Mouse (Mus musculus) gonadal fat pad, adult 2 months (tissue): ENCODE measurements around the gene Nfe2l3. TPM values are rescaled to one million over a fixed set of nuclear protein-coding genes. Genes with fewer than 3 reads are reported as not detected.
"Not testable (repeated sequence)": the region's sequence is repeated elsewhere in the genome, so short reads cannot be mapped to it uniquely, and the experiment has no call there.

Experiments used
- DNase-seq: peaks from one replicate; pipeline ENCODE4 v3.0.0-alpha.2; 2012; ENCODE audit warnings: low read depth
- polyA plus RNA-seq: library from polyadenylated mRNA; depleted of rRNA; stranded (reverse); fragments of >200 nt; gene quantifications from 2 replicates; pipeline ENCODE4 v1.2.3, GENCODE M21; 2012; rRNA removed

Gene Nfe2l3
- polyA plus RNA-seq, 1 experiment = 9.6 TPM

- not testable (repeated sequence) for DNase-seq
These were observed 52.1 kb downstream of the Nfe2l3 start for GRCm38 (mm10) chr6:51484556-51484955.

GRCm38 (mm10) chr6:51485646-51486045 lies 53.2 kb downstream of the Nfe2l3 start:
- DNase-seq = no peak

- no peak for DNase-seq
These were observed 53.7 kb downstream of the Nfe2l3 start for GRCm38 (mm10) chr6:51486076-51486710.

GRCm38 (mm10) chr6:51486731-51487130 lies 54.3 kb downstream of the Nfe2l3 start:
- no peak for DNase-seq

GRCm38 (mm10) chr6:51489787-51490186 lies 57.3 kb downstream of the Nfe2l3 start:
- DNase-seq = no peak

- DNase-seq = no peak
These were observed 65.0 kb downstream of the Nfe2l3 start for GRCm38 (mm10) chr6:51497321-51498111.

GRCm38 (mm10) chr6:51505671-51506070 lies 73.2 kb downstream of the Nfe2l3 start:
- no peak for DNase-seq

- no peak for DNase-seq
These were observed 75.1 kb downstream of the Nfe2l3 start for GRCm38 (mm10) chr6:51507556-51507955.

Other genes starting within 250 kb of the Nfe2l3 start
- gene Hnrnpa2b1, start 37.2 kb downstream of the Nfe2l3 start, polyA plus RNA-seq = 105 and 142 TPM in 2 replicates
- gene Cbx3, start 37.7 kb downstream of the Nfe2l3 start, polyA plus RNA-seq = 10.2 and 16.3 TPM in 2 replicates
- 6.1 and 8.8 TPM in 2 replicates for gene Snx10, start 91.2 kb downstream of the Nfe2l3 start, polyA plus RNA-seq